Mouse (Mus musculus) testis, postnatal 14 days (tissue): Measurements from ENCODE around the gene Gpsm1.
A peak's percentile ranks its signal among the peaks of the same experiment; 100 is the strongest.
"Not testable (repeated sequence)": the region's sequence is repeated elsewhere in the genome, so short reads cannot be mapped to it uniquely, and the experiment has no call there.

Source experiments
- DNase-seq: peaks from one replicate; pipeline ENCODE4 v3.0.0; 2021; ENCODE audit warnings: low spot score

Gpsm1 gene

GRCm38 (mm10) chr2:26380131-26380771 lies 64.9 kb downstream of the Gpsm1 start, which contains the start of gene Snapc4:
Gene Snapc4, minus strand, starts transcription at chr2:26380653.
- peak; percentile 88 for DNase-seq

GRCm38 (mm10) chr2:26380871-26381270 lies 65.6 kb downstream of the Gpsm1 start:
- DNase-seq = not testable (repeated sequence)

GRCm38 (mm10) chr2:26387713-26388112 lies 72.4 kb downstream of the Gpsm1 start:
- DNase-seq = no peak

- DNase-seq = no peak
Observed at GRCm38 (mm10) chr2:26388682-26389153, 73.4 kb downstream of the Gpsm1 start.

- DNase-seq = peak; percentile 84
Observed at GRCm38 (mm10) chr2:26389154-26389690, 73.9 kb downstream of the Gpsm1 start, which contains the start of the genes Entr1 and Pmpca. Gene Entr1, minus strand, starts transcription at chr2:26389316. Gene Pmpca, plus strand, starts transcription at chr2:26389339.

GRCm38 (mm10) chr2:26390954-26391353 lies 75.6 kb downstream of the Gpsm1 start:
- no peak for DNase-seq

GRCm38 (mm10) chr2:26391617-26392016 lies 76.3 kb downstream of the Gpsm1 start:
- no peak for DNase-seq
